Mouse (Mus musculus): ENCODE measurements around the gene Arhgef2. TPM values are rescaled to one million over a fixed set of nuclear protein-coding genes. Genes with fewer than 3 reads are reported as not detected.

Arhgef2 gene
- total RNA-seq (2023): 209 and 264 TPM in 2 replicates

DNA sequence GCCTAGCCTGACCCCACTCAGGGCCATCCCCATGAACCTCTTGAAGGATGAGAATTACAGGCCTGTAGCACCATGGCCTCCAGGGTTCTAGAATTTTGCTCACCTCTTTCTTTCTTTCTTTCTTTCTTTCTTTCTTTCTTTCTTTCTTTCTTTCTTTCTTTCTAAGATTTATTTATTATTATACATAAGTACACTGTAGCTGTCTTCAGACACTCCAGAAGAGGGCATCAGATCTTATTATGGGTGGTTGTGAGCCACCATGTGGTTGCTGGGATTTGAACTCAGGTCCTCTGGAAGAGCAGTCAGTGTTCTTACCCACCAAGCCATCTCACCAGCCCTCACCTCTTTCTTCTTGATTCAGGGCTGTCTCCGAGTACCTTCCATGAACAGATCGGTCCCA is at the start of gene Arhgef2:
Gene Arhgef2, plus strand, starts transcription at position 301 of the 400 bp plus-strand sequence.

DNA sequence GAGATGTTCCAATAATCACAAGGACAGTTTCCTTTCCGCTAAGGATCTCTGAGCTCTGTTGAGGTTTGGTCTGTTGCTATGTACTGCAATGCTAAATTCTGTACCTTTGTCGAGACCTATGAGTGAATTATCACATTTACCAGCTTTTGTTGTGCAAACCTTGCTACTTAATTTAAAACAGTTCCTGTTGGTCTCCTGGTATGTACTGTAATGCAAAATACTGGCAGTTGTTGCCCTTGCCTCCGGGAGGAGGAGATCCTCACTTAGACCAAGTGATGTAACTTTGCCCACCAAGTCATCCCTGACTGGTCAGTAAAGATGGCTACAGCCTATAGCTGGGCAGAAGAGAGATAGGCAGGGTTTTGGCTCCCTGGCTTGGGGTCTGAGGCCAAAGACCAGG is 30.2 kb upstream of the Arhgef2 start, which contains the start of gene Ssr2:
Gene Ssr2, plus strand, starts transcription at position 337 of the 400 bp plus-strand sequence.

DNA sequence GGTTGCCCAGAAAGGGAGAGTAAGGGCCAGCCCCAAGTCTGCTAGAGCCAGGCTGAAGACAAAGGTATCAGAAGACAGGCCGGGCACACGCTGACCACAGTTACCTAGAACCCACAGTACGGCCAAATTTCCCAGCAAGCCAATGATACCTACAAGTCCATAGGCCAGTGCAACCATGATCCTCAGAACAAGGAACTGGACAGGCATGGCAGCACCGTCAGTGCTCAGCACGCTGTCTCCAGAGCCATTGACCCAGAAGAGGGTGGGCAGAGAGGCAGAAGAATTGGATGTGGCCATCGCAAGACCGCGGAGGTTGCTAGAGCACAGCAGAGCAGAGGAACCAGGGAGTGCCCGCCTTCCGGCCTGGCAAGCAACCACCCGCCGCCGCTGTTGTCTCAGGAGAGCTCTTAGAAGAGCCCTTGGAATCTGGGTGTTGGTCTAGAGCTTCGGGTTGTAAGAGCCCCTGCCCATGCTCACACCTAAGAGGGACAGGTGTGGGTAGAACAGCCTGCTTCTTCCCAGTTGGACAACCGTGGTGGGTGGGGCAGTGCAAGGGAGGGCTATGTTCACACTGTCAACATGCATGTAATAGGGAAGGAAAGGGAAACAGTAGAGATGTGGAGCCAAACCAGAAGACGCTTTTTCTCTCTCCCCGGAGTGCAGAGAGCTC is 47.2 kb downstream of the Arhgef2 start, which contains the start of gene Rxfp4:
Gene Rxfp4, minus strand, starts transcription at position 297 of the 670 bp plus-strand sequence.

DNA sequence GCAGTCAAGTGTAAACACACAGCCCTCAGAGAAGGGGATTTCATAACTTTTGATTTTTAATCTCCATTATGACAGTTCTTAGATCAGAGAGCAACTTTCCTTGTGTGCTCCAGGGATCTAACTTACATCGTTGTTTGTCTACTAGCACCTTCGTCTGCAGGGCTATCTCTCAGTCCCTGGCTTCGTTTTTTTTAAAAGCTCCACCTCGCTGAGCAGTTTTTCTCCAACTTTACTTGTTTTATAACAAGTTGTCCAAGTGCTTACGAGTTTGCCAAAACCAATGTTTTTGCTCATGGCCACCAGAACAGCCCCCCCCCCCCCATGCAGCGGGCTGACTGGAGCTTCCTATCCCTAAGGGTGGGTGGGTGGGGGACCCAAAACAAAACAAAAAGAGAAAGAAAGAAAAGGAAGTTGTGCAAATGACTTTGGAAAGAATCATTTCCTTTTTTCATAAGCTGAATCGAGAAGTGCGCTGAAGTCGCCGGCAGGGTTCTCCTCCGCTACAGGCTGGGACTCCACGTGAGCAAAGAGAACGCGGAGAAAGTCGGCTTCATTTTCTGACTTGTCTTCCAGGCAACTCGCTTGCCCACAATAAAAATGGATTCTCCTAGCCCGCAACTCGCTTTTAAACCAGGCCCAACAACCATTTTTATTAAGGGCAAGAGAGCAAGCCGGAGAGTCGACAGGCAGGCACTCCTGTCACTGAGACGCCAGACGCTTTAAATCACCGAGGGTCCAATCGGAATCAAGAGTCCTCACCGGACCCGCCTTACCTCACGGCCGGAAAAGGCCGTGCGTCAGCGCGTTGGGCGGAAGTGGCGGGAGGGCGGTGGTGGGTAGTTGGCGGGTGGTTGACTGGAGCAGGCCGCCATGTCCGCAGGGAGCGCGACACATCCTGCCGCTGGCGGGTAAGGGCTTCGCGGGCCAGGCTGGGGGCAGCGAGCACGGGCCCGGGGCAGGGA is 79.5 kb downstream of the Arhgef2 start, which contains the start of gene Khdc4:
Gene Khdc4, plus strand, starts transcription at position 824 of the 962 bp plus-strand sequence.

Other genes with a start within 250 kb of the Arhgef2 start
- 1.3 TPM in 1 of 2 replicates, not detected in the other for gene Paqr6, start 241.4 kb upstream of the Arhgef2 start, total RNA-seq (2023)
- 6.0 and 6.1 TPM in 2 replicates for gene Bglap3, start 233.2 kb upstream of the Arhgef2 start, total RNA-seq (2023)
- 6.0 and 6.9 TPM in 2 replicates for gene Bglap2, start 227.3 kb upstream of the Arhgef2 start, total RNA-seq (2023)
- gene Bglap, start 221.5 kb upstream of the Arhgef2 start, total RNA-seq (2023): 19.5 and 34.7 TPM in 2 replicates
- 55.0 and 71.6 TPM in 2 replicates for gene Pmf1, start 195.6 kb upstream of the Arhgef2 start, total RNA-seq (2023)
- 34.1 and 35.1 TPM in 2 replicates for gene Slc25a44, start 180.8 kb upstream of the Arhgef2 start, total RNA-seq (2023)
- gene Sema4a, start 144.8 kb upstream of the Arhgef2 start, total RNA-seq (2023): 357 and 388 TPM in 2 replicates
- gene Lmna, start 96.0 kb upstream of the Arhgef2 start, total RNA-seq (2023): 14.9 and 16.9 TPM in 2 replicates
- gene Mex3a, start 73.6 kb upstream of the Arhgef2 start, total RNA-seq (2023): 0.06 and 0.11 TPM in 2 replicates
- gene Rab25, start 57.7 kb upstream of the Arhgef2 start, total RNA-seq (2023): not detected in 2 replicates
- gene Lamtor2, start 52.9 kb upstream of the Arhgef2 start, total RNA-seq (2023): 59.0 and 70.5 TPM in 2 replicates
- 12.2 and 13.7 TPM in 2 replicates for gene Ubqln4, start 52.2 kb upstream of the Arhgef2 start, total RNA-seq (2023)
- gene Ssr2, start 30.1 kb upstream of the Arhgef2 start, total RNA-seq (2023): 63.9 and 72.3 TPM in 2 replicates
- not detected in 2 replicates for gene Rxfp4, start 47.2 kb downstream of the Arhgef2 start, total RNA-seq (2023)
- 95.8 and 139 TPM in 2 replicates for gene Khdc4, start 79.8 kb downstream of the Arhgef2 start, total RNA-seq (2023)
- gene Rit1, start 110.9 kb downstream of the Arhgef2 start, total RNA-seq (2023): 49.1 and 52.4 TPM in 2 replicates
- gene Syt11, start 169.2 kb downstream of the Arhgef2 start, total RNA-seq (2023): 0.59 and 0.73 TPM in 2 replicates
- 22.6 and 32.2 TPM in 2 replicates for gene Gon4l, start 229.3 kb downstream of the Arhgef2 start, total RNA-seq (2023)